ENCODE assay signal across 9 mouse cellular contexts in the genomic region with DNA sequence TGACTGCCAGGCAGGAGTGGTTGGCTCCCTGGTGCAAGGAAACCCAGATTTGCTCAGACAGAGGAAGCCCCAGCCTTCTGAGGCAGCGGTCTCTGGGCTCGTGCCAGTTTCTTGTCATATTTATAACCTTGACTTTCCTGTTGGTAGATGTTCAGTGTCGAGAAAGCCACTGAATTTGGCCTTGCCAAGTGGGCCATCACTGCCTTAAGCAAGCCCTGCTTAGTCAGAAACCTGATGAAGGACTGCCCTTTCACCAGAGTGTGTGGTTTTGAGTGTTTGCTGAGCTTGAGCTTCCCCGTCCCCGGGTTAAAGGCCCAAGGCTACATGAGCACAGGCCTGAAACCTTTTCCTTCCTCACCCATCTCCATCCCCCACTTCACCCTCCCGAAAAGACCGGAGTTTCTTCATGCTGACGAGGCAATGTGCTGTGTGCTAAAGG.
DNase-seq lines count a peak whose midpoint lies in the region; ATAC-seq and TF ChIP-seq lines count a peak whose summit lies in the region.
"Had no signal": no experiment of that assay in that cellular context is flagged by ENCODE, and none has a peak within 500 bp of the region (broad histone marks: within the 10 kb centered on the region; RNA-seq: fewer than 3 reads in every experiment).

No protein-coding gene starts in this region.

- intact Hi-C loops in gastrocnemius, adult 2 months (cut with DNase I), result no loop called here
- intact Hi-C loops in gastrocnemius, postnatal 36 days (cut with DNase I), result no loop called here

- no peaks in the 10 kb centered on the region for H3K9me3 ChIP-seq in forebrain, embryonic 15.5 days
- H3K9me3 ChIP-seq: neural tube, embryonic 12.5 days had no signal

- no peaks in the 10 kb centered on the region for H3K27me3 ChIP-seq in cerebellum, adult 2 months (ENCODE audit: control insufficient read depth, insufficient read depth, low read length)
- H3K27me3 ChIP-seq in forebrain, embryonic 15.5 days, result no peaks in the 10 kb centered on the region
- H3K27me3 ChIP-seq: neural tube, embryonic 12.5 days had no signal

- peak overlapping the region; percentile 69 for H3K27ac ChIP-seq in gastrocnemius, adult 2 months
- no peak overlapping the region for H3K27ac ChIP-seq in cerebellum, adult 2 months (ENCODE audit: insufficient read depth, low read length)
- H3K27ac ChIP-seq in forebrain, embryonic 15.5 days (replicated peaks), result no peak overlapping the region
- H3K27ac ChIP-seq: neural tube, embryonic 12.5 days had no signal

- H3K4me3 ChIP-seq in gastrocnemius, adult 2 months, result no peak overlapping the region
- no peak overlapping the region for H3K4me3 ChIP-seq in cerebellum, adult 2 months (replicated peaks; ENCODE audit: insufficient read depth, low read depth, low read length)
- H3K4me3 ChIP-seq in forebrain, embryonic 15.5 days, result no peak overlapping the region
- H3K4me3 ChIP-seq: neural tube, embryonic 12.5 days had no signal

- ATAC-seq in granulocyte monocyte progenitor cell, adult 5-6 weeks (replicated peaks; ENCODE audit: poor library complexity, severe bottlenecking), result peak; percentile 93
- ATAC-seq in neutrophil, adult 5-6 weeks (ENCODE audit: extremely low read depth, insufficient number of reproducible peaks, low FRiP score, poor library complexity, severe bottlenecking), result peak; percentile 69
- no peak for ATAC-seq in forebrain, embryonic 15.5 days (replicated peaks)

- no peaks in the 10 kb centered on the region for H3K4me1 ChIP-seq in cerebellum, adult 2 months (ENCODE audit: control insufficient read depth, insufficient read depth, low read length)
- no peaks in the 10 kb centered on the region for H3K4me1 ChIP-seq in forebrain, embryonic 15.5 days
- H3K4me1 ChIP-seq: neural tube, embryonic 12.5 days had no signal

- no peaks in the 10 kb centered on the region for H3K36me3 ChIP-seq in forebrain, embryonic 15.5 days
- H3K36me3 ChIP-seq: neural tube, embryonic 12.5 days had no signal

- no peak for TF ChIP-seq POLR2A in cerebellum, adult 2 months (IDR thresholded peaks at IDR 0.05; ENCODE audit: borderline replicate concordance, insufficient read depth, low read length)

- no peak overlapping the region for H3K9ac ChIP-seq in forebrain, embryonic 15.5 days (replicated peaks)
- H3K9ac ChIP-seq: neural tube, embryonic 12.5 days had no signal

- WGBS in cerebellum, adult 2 months, result 69% methylated on average over 8 of the region's 8 CpGs
- 84% methylated on average over 8 of the region's 8 CpGs for WGBS in forebrain, embryonic 15.5 days

- DNase-seq in gastrocnemius, adult 2 months, result peak; percentile 60
- no peak for DNase-seq in gastrocnemius, postnatal 36 days
- DNase-seq in kidney, postnatal 36 days, result peak; percentile 79 to 82
- DNase-seq in cerebellum, adult 2 months, result no peak
- no peak for DNase-seq in cerebellum, adult 8-10 months

- no peak for TF ChIP-seq CTCF in gastrocnemius, adult 2 months (IDR thresholded peaks at IDR 0.05)
- no peak for TF ChIP-seq CTCF in cerebellum, adult 2 months (IDR thresholded peaks at IDR 0.05; ENCODE audit: borderline replicate concordance, insufficient read depth, low read depth, low read length)

- no peak overlapping the region for H3K4me2 ChIP-seq in forebrain, embryonic 15.5 days (replicated peaks)
- H3K4me2 ChIP-seq: neural tube, embryonic 12.5 days had no signal

Comparison
In these comparisons a context has a peak if more than half of its experiments do, and no peak if none do; other contexts are left out.
1. DNase-seq: peak in gastrocnemius, adult 2 months (single experiment) and kidney, postnatal 36 days (2 of 2); none in gastrocnemius, postnatal 36 days (0 of 2), cerebellum, adult 2 months (0 of 2) and cerebellum, adult 8-10 months (single experiment).